Mouse (Mus musculus): ENCODE results near the gene Tmem139. TPM values are rescaled to one million over a fixed set of nuclear protein-coding genes. Genes with fewer than 3 reads are reported as not detected.

The Tmem139 gene
- total RNA-seq (2014; fragmentation: Nextera tagmentation) (not detected in 2 replicates), total RNA-seq (2017) (0.11 TPM in 1 of 2 replicates, not detected in the other), polyA plus RNA-seq (2012) (not detected in 2 replicates)

- ATAC-seq (ENCODE audit: extremely low read depth, insufficient number of reproducible peaks, low FRiP score, poor library complexity, severe bottlenecking) = no peak
- Histone ChIP-seq H3K4me1 (ENCODE audit: insufficient read depth, low read depth, low read length) (peaks cover 32% of the 10 kb centered on the region), H3K9me3 (replicated peaks) (no peaks in the 10 kb centered on the region), H3K4me3 (ENCODE audit: low read depth, low read length) (no peak within 1 kb of the TSS), H3K27me3 (ENCODE audit: insufficient read depth, low read length) (peaks cover 8% of the 10 kb centered on the region; the same call in 1 of the 2 replicates), H3K36me3 (replicated peaks) (no peaks in the 10 kb centered on the region)
- TF ChIP-seq POLR2AphosphoS5 (IDR thresholded peaks at IDR 0.05; ENCODE audit: insufficient replicate concordance, low read depth, low read length) = no peak
- TF ChIP-seq GATA2 (IDR thresholded peaks at IDR 0.05; ENCODE audit: borderline replicate concordance, low read depth, low read length) = no peak
- TF ChIP-seq GATA1 (IDR thresholded peaks at IDR 0.05; ENCODE audit: borderline replicate concordance, low read length) = no peak
- TF ChIP-seq TAL1 (conservative IDR thresholded peaks at IDR 0.05; ENCODE audit: low read depth, low read length) = no peak
- TF ChIP-seq CTCF (IDR thresholded peaks at IDR 0.05; ENCODE audit: low read depth, low read length) = no peak
- no peak for DNase-seq (ENCODE audit: low spot score)
These were observed at the start of gene Tmem139 for GRCm38 (mm10) chr6:42261524-42262170. Gene Tmem139 (plus strand): TSS chr6:42261970.

DNA sequence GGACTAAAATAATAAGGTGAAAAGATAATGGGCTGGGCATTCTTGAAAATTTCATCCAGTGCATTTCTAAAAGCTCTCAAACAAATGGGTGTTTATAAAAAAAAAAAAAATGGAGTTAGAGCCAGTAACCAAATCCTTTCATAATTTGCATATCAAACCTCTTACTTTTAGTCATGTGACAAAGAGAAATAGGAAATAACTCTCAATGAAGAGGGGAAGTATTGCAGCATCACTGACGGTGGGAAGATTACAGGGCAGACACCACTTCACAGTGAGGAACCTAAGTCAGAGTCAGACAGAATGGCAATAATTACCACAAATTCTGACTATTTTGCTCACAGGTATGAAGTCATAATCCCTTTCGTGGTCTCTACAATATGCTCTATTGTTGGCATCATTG is 46.7 kb upstream of the Tmem139 start, which contains the start of gene Tas2r144:
Gene Tas2r144, plus strand, starts transcription at position 301 of the 400 bp plus-strand sequence.
- ATAC-seq (ENCODE audit: extremely low read depth, insufficient number of reproducible peaks, low FRiP score, poor library complexity, severe bottlenecking) = no peak

DNA sequence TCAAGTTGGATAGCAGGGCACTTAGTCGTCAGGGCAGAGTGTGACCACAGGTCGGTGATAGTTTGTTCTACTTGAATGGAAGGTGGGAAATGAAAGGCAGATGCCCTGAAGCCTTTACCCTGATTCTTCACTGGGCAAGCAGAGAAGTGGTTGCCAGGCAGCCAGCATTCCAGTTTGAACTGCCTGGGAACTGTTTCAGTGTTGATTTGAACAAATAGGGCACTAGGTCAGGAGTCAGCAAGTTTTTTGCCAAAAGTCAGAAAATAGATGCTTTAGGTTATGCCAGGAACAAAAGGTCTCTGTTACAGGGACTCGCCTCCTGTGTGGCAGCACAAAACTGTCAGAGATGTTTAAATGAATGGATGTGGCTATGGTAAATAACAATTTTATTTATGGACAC is 39.5 kb upstream of the Tmem139 start:
- DNase-seq (ENCODE audit: low spot score) (no peak), ATAC-seq (ENCODE audit: extremely low read depth, insufficient number of reproducible peaks, low FRiP score, poor library complexity, severe bottlenecking) (no peak)
- no peak for TF ChIP-seq TAL1 (conservative IDR thresholded peaks at IDR 0.05; ENCODE audit: low read depth, low read length)
- TF ChIP-seq CTCF (IDR thresholded peaks at IDR 0.05; ENCODE audit: low read depth, low read length) = no peak
- no peak for TF ChIP-seq GATA1 (IDR thresholded peaks at IDR 0.05; ENCODE audit: borderline replicate concordance, low read length)
- no peak for TF ChIP-seq GATA2 (IDR thresholded peaks at IDR 0.05; ENCODE audit: borderline replicate concordance, low read depth, low read length)
- no peak for TF ChIP-seq POLR2AphosphoS5 (IDR thresholded peaks at IDR 0.05; ENCODE audit: insufficient replicate concordance, low read depth, low read length)
- H3K4me1 ChIP-seq (ENCODE audit: insufficient read depth, low read depth, low read length) = no peaks in the 10 kb centered on the region
- H3K4me3 ChIP-seq (ENCODE audit: low read depth, low read length) = no peak overlapping the region
- H3K36me3 ChIP-seq (replicated peaks) = no peaks in the 10 kb centered on the region
- H3K27me3 ChIP-seq (ENCODE audit: insufficient read depth, low read length) = no peaks in the 10 kb centered on the region
- no peaks in the 10 kb centered on the region for H3K9me3 ChIP-seq (replicated peaks)

More for the DNA sequence above, 46.7 kb upstream of the Tmem139 start, which contains the start of gene Tas2r144:
- Histone ChIP-seq H3K4me3 (ENCODE audit: low read depth, low read length) (no peak within 1 kb of the TSS), H3K27me3 (ENCODE audit: insufficient read depth, low read length) (no peaks in the 10 kb centered on the region), H3K36me3 (replicated peaks) (no peaks in the 10 kb centered on the region), H3K4me1 (ENCODE audit: insufficient read depth, low read depth, low read length) (no peaks in the 10 kb centered on the region), H3K9me3 (replicated peaks) (no peaks in the 10 kb centered on the region)
- no peak for TF ChIP-seq GATA2 (IDR thresholded peaks at IDR 0.05; ENCODE audit: borderline replicate concordance, low read depth, low read length)
- TF ChIP-seq TAL1 (conservative IDR thresholded peaks at IDR 0.05; ENCODE audit: low read depth, low read length) = no peak
- no peak for TF ChIP-seq POLR2AphosphoS5 (IDR thresholded peaks at IDR 0.05; ENCODE audit: insufficient replicate concordance, low read depth, low read length)
- no peak for TF ChIP-seq GATA1 (IDR thresholded peaks at IDR 0.05; ENCODE audit: borderline replicate concordance, low read length)
- no peak for TF ChIP-seq CTCF (IDR thresholded peaks at IDR 0.05; ENCODE audit: low read depth, low read length)
- DNase-seq (ENCODE audit: low spot score) = no peak

GRCm38 (mm10) chr6:42225046-42225445 is 36.7 kb upstream of the Tmem139 start:
- H3K27me3 ChIP-seq (ENCODE audit: insufficient read depth, low read length) = 0 out of 2 replicates have a peak, but pooled peaks cover 2% of the 10 kb centered on the region
- TF ChIP-seq POLR2AphosphoS5 (IDR thresholded peaks at IDR 0.05; ENCODE audit: insufficient replicate concordance, low read depth, low read length) = no peak
- TF ChIP-seq CTCF (IDR thresholded peaks at IDR 0.05; ENCODE audit: low read depth, low read length) = no peak
- no peak for TF ChIP-seq GATA1 (IDR thresholded peaks at IDR 0.05; ENCODE audit: borderline replicate concordance, low read length)
- TF ChIP-seq GATA2 (IDR thresholded peaks at IDR 0.05; ENCODE audit: borderline replicate concordance, low read depth, low read length) = no peak
- TF ChIP-seq TAL1 (conservative IDR thresholded peaks at IDR 0.05; ENCODE audit: low read depth, low read length) = no peak
- no peaks in the 10 kb centered on the region for H3K4me1 ChIP-seq (ENCODE audit: insufficient read depth, low read depth, low read length)
- no peaks in the 10 kb centered on the region for H3K36me3 ChIP-seq (replicated peaks)
- ATAC-seq (ENCODE audit: extremely low read depth, insufficient number of reproducible peaks, low FRiP score, poor library complexity, severe bottlenecking) (no peak), DNase-seq (ENCODE audit: low spot score) (no peak)
- H3K9me3 ChIP-seq (replicated peaks) = no peaks in the 10 kb centered on the region
- H3K4me3 ChIP-seq (ENCODE audit: low read depth, low read length) = no peak overlapping the region

GRCm38 (mm10) chr6:42227240-42228101 is 34.3 kb upstream of the Tmem139 start:
- H3K9me3 ChIP-seq (replicated peaks) = no peaks in the 10 kb centered on the region
- no peak overlapping the region for H3K4me3 ChIP-seq (ENCODE audit: low read depth, low read length)
- H3K36me3 ChIP-seq (replicated peaks) = no peaks in the 10 kb centered on the region
- H3K27me3 ChIP-seq (ENCODE audit: insufficient read depth, low read length) = 0 out of 2 replicates have a peak, but pooled peaks cover 2% of the 10 kb centered on the region
- no peak for DNase-seq (ENCODE audit: low spot score)
- peak; percentile 15; the same call in 1 of the 2 replicates for ATAC-seq (ENCODE audit: extremely low read depth, insufficient number of reproducible peaks, low FRiP score, poor library complexity, severe bottlenecking)
- H3K4me1 ChIP-seq (ENCODE audit: insufficient read depth, low read depth, low read length) = no peaks in the 10 kb centered on the region
- 0 out of 2 replicates have a peak, but pooled peaks have one; percentile 14 for TF ChIP-seq CTCF (IDR thresholded peaks at IDR 0.05; ENCODE audit: low read depth, low read length)
- TF ChIP-seq POLR2AphosphoS5 (IDR thresholded peaks at IDR 0.05; ENCODE audit: insufficient replicate concordance, low read depth, low read length) = no peak

DNA sequence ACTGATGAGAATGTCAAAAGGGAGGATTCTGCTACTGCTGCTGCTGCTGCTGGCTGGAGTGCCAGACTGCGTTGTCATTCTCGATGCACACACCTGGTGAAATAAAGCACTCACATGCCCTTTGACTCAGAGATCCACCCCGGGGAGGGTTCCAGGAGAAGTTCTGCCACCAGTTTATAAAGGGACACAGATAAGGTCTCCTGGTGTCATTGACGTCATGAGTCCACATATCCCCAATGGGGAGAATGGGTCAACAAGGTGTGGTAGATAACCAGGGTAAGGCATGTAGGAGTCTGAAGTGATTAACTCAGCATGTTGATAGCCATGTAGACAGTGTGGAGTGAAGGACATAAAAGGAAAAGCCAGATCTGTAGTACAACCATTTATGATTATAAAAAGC is 32.2 kb upstream of the Tmem139 start:
- DNase-seq (ENCODE audit: low spot score) (no peak), ATAC-seq (ENCODE audit: extremely low read depth, insufficient number of reproducible peaks, low FRiP score, poor library complexity, severe bottlenecking) (no peak)
- Histone ChIP-seq H3K9me3 (replicated peaks) (no peaks in the 10 kb centered on the region), H3K36me3 (replicated peaks) (no peaks in the 10 kb centered on the region), H3K4me3 (ENCODE audit: low read depth, low read length) (no peak overlapping the region), H3K27me3 (ENCODE audit: insufficient read depth, low read length) (0 out of 2 replicates have a peak, but pooled peaks cover 2% of the 10 kb centered on the region), H3K4me1 (ENCODE audit: insufficient read depth, low read depth, low read length) (no peaks in the 10 kb centered on the region)
- TF ChIP-seq TAL1 (conservative IDR thresholded peaks at IDR 0.05; ENCODE audit: low read depth, low read length) = no peak
- TF ChIP-seq POLR2AphosphoS5 (IDR thresholded peaks at IDR 0.05; ENCODE audit: insufficient replicate concordance, low read depth, low read length) = no peak
- no peak for TF ChIP-seq GATA1 (IDR thresholded peaks at IDR 0.05; ENCODE audit: borderline replicate concordance, low read length)
